Mouse (Mus musculus): ENCODE measurements around the gene Rad23a.

The Rad23a gene

GRCm38 (mm10) chr8:84832759-84833742 is 7.4 kb downstream of the Rad23a start:
- ChIA-PET POLR2A (interaction anchor here in 3 of 4 experiments (0.6 to 26.4 kb wide), 30 partner anchors 3 to 250 kb away, joined by 3 to 705 read pairs (median 3); partner anchors contain the start of genes Calr (in 3 of the 3), Rad23a (in 3 of the 3), Farsa (in 2 of the 3) and Nacc1 (in 2 of the 3)), CTCF (interaction anchor here in 2 of 4 experiments (0.6 to 1.5 kb wide), 4 partner anchors 9 to 146 kb away, joined by 3 to 5 read pairs (median 4); no protein-coding TSS in a partner anchor)

- POLR2A ChIA-PET, result interaction anchor here in 3 of 4 experiments (0.7 to 26.4 kb wide), 22 partner anchors 2 to 251 kb away, joined by 3 to 705 read pairs (median 4); partner anchors contain the start of genes Calr (in 3 of the 3), Rad23a (in 3 of the 3), Farsa (in 2 of the 3) and Syce2 (in 2 of the 3)
These were observed 8.3 kb downstream of the Rad23a start for GRCm38 (mm10) chr8:84832034-84832717.

GRCm38 (mm10) chr8:84831490-84831889 is 9.0 kb downstream of the Rad23a start, which contains the start of gene Gadd45gip1:
Gene Gadd45gip1 (plus strand): TSS chr8:84831522.
- ChIA-PET CTCF (interaction anchor here in 3 of 4 experiments (0.6 to 2.1 kb wide), 5 partner anchors 8 to 905 kb away, joined by 3 to 7 read pairs (median 3); no protein-coding TSS in a partner anchor), POLR2A (interaction anchor here in 3 of 4 experiments (1.0 to 26.4 kb wide), 11 partner anchors 10 to 172 kb away, joined by 3 to 705 read pairs (median 3); partner anchors contain the start of genes Calr (in 3 of the 3), Farsa (in 2 of the 3), Syce2 (in 2 of the 3) and Rad23a (in 1 of the 3))

More at GRCm38 (mm10) chr8:84832034-84832717, 8.3 kb downstream of the Rad23a start:
- CTCF ChIA-PET, result interaction anchor here in 2 of 4 experiments (0.8 to 1.5 kb wide), 3 partner anchors 8 to 16 kb away, joined by 3 to 4 read pairs (median 3); no protein-coding TSS in a partner anchor

- CTCF ChIA-PET, result interaction anchor here (0.6 to 6.5 kb wide), 8 partner anchors 11 to 118 kb away, joined by 3 to 78 read pairs (median 6); no protein-coding TSS in a partner anchor
- POLR2A ChIA-PET, result interaction anchor here in 3 of 4 experiments (0.6 to 26.4 kb wide), 22 partner anchors 11 to 175 kb away, joined by 3 to 705 read pairs (median 5); partner anchors contain the start of genes Calr (in 3 of the 3), Rad23a (in 3 of the 3), Dnase2a (in 1 of the 3) and Farsa (in 1 of the 3)
These were observed 13.9 kb downstream of the Rad23a start for GRCm38 (mm10) chr8:84826518-84826917.

GRCm38 (mm10) chr8:84825636-84826035 is 14.8 kb downstream of the Rad23a start:
- POLR2A ChIA-PET, result interaction anchor here (0.5 to 26.4 kb wide), 35 partner anchors 10 to 886 kb away, joined by 3 to 705 read pairs (median 4); partner anchors contain the start of genes Calr (in 3 of the 4), Rad23a (in 2 of the 4), Dnase2a (in 1 of the 4) and Farsa (in 1 of the 4)

GRCm38 (mm10) chr8:84823653-84824052 is 16.8 kb downstream of the Rad23a start:
- CTCF ChIA-PET, result interaction anchor here (0.5 to 6.5 kb wide), 61 partner anchors 8 to 310 kb away, joined by 3 to 78 read pairs (median 4); partner anchors contain the start of genes Gcdh (in 1 of the 4), Ier2 (in 1 of the 4), Nacc1 (in 1 of the 4) and Rad23a (in 1 of the 4)

More at GRCm38 (mm10) chr8:84825636-84826035, 14.8 kb downstream of the Rad23a start:
- CTCF ChIA-PET, result interaction anchor here (0.6 to 6.5 kb wide), 17 partner anchors 10 to 815 kb away, joined by 3 to 78 read pairs (median 4); partner anchors contain the start of gene Farsa (in 1 of the 4)

GRCm38 (mm10) chr8:84822723-84823122 is 17.7 kb downstream of the Rad23a start, which contains the start of gene Dand5:
Gene Dand5 (minus strand): TSS chr8:84822823.
- ChIA-PET CTCF (interaction anchor here (0.7 to 6.5 kb wide), 21 partner anchors 9 to 257 kb away, joined by 3 to 78 read pairs (median 5); partner anchors contain the start of gene Rad23a (in 1 of the 4)), POLR2A (interaction anchor here in 3 of 4 experiments (0.9 to 19.4 kb wide), 18 partner anchors 10 to 160 kb away, joined by 3 to 359 read pairs (median 4); partner anchors contain the start of genes Calr (in 2 of the 3), Farsa (in 1 of the 3), Ier2 (in 1 of the 3) and Nacc1 (in 1 of the 3))

More at GRCm38 (mm10) chr8:84823653-84824052, 16.8 kb downstream of the Rad23a start:
- POLR2A ChIA-PET, result interaction anchor here in 3 of 4 experiments (0.5 to 19.4 kb wide), 32 partner anchors 8 to 924 kb away, joined by 3 to 359 read pairs (median 4); partner anchors contain the start of genes Calr (in 3 of the 3), Rad23a (in 2 of the 3), Adgrl1 (in 1 of the 3) and Farsa (in 1 of the 3)

- CTCF ChIA-PET, result interaction anchor here (0.5 to 8.6 kb wide), 165 partner anchors 8 to 777 kb away, joined by 3 to 259 read pairs (median 4); partner anchors contain the start of genes Nacc1 (in 4 of the 4), Calr (in 2 of the 4), G430095P16Rik (in 2 of the 4) and Lyl1 (in 2 of the 4)
- POLR2A ChIA-PET, result interaction anchor here (0.6 to 4.5 kb wide), 68 partner anchors 8 to 1151 kb away, joined by 3 to 36 read pairs (median 4); partner anchors contain the start of genes Calr (in 3 of the 4), Lyl1 (in 2 of the 4), Rad23a (in 2 of the 4) and Trmt1 (in 2 of the 4)
These were observed 24.3 kb downstream of the Rad23a start for GRCm38 (mm10) chr8:84816117-84816516.

- CTCF ChIA-PET, result interaction anchor here (0.5 to 8.6 kb wide), 170 partner anchors 8 to 776 kb away, joined by 3 to 259 read pairs (median 4); partner anchors contain the start of genes Nacc1 (in 4 of the 4), Calr (in 2 of the 4), G430095P16Rik (in 2 of the 4) and Lyl1 (in 2 of the 4)
- POLR2A ChIA-PET, result interaction anchor here (0.6 to 4.5 kb wide), 79 partner anchors 8 to 255 kb away, joined by 3 to 36 read pairs (median 4); partner anchors contain the start of genes Calr (in 3 of the 4), Lyl1 (in 2 of the 4), Rad23a (in 2 of the 4) and Trmt1 (in 2 of the 4)
These were observed 24.9 kb downstream of the Rad23a start for GRCm38 (mm10) chr8:84815547-84815946.

GRCm38 (mm10) chr8:84814555-84815441 is 25.7 kb downstream of the Rad23a start:
- ChIA-PET CTCF (interaction anchor here (0.5 to 8.6 kb wide), 118 partner anchors 8 to 776 kb away, joined by 3 to 259 read pairs (median 5); partner anchors contain the start of genes Nacc1 (in 3 of the 4), G430095P16Rik (in 2 of the 4), Calr (in 1 of the 4) and Dand5 (in 1 of the 4)), POLR2A (interaction anchor here (0.6 to 4.5 kb wide), 68 partner anchors 9 to 256 kb away, joined by 3 to 36 read pairs (median 4); partner anchors contain the start of genes Calr (in 2 of the 4), Rad23a (in 2 of the 4), Trmt1 (in 2 of the 4) and Farsa (in 1 of the 4))

GRCm38 (mm10) chr8:84814240-84814554 is 26.3 kb downstream of the Rad23a start:
- POLR2A ChIA-PET, result interaction anchor here in 2 of 4 experiments (1.1 to 4.5 kb wide), 16 partner anchors 9 to 159 kb away, joined by 3 to 36 read pairs (median 11); partner anchors contain the start of genes Calr (in 2 of the 2), Rad23a (in 1 of the 2) and Trmt1 (in 1 of the 2)
- CTCF ChIA-PET, result interaction anchor here (0.5 to 8.6 kb wide), 40 partner anchors 9 to 247 kb away, joined by 3 to 259 read pairs (median 7); partner anchors contain the start of genes Calr (in 1 of the 4), Dand5 (in 1 of the 4), G430095P16Rik (in 1 of the 4) and Lyl1 (in 1 of the 4)

- POLR2A ChIA-PET, result interaction anchor here in 3 of 4 experiments (0.5 to 4.5 kb wide), 22 partner anchors 10 to 166 kb away, joined by 3 to 36 read pairs (median 4); partner anchors contain the start of genes Calr (in 1 of the 3), Gcdh (in 1 of the 3), Nacc1 (in 1 of the 3) and Rad23a (in 1 of the 3)
- CTCF ChIA-PET, result interaction anchor here (0.6 to 8.6 kb wide), 62 partner anchors 9 to 451 kb away, joined by 3 to 259 read pairs (median 5); partner anchors contain the start of genes Dand5 (in 2 of the 4), Lyl1 (in 2 of the 4), Nacc1 (in 1 of the 4) and Syce2 (in 1 of the 4)
These were observed 26.6 kb downstream of the Rad23a start for GRCm38 (mm10) chr8:84813830-84814229.

- ChIA-PET CTCF (interaction anchor here (0.5 to 8.6 kb wide), 75 partner anchors 8 to 787 kb away, joined by 3 to 259 read pairs (median 4); partner anchors contain the start of genes Dand5 (in 2 of the 4), Lyl1 (in 2 of the 4), Trmt1 (in 2 of the 4) and G430095P16Rik (in 1 of the 4)), POLR2A (interaction anchor here in 3 of 4 experiments (0.5 to 4.5 kb wide), 18 partner anchors 21 to 774 kb away, joined by 3 to 36 read pairs (median 4); partner anchors contain the start of genes Gcdh (in 1 of the 3), Nacc1 (in 1 of the 3) and Syce2 (in 1 of the 3))
These were observed 27.4 kb downstream of the Rad23a start for GRCm38 (mm10) chr8:84813059-84813458.

GRCm38 (mm10) chr8:84811303-84811702 is 29.2 kb downstream of the Rad23a start:
- POLR2A ChIA-PET, result interaction anchor here (0.6 to 1.6 kb wide), 9 partner anchors 10 to 151 kb away, joined by 3 to 8 read pairs (median 4); partner anchors contain the start of gene Calr (in 1 of the 4)
- CTCF ChIA-PET, result interaction anchor here (0.6 to 8.6 kb wide), 25 partner anchors 12 to 217 kb away, joined by 3 to 259 read pairs (median 3); partner anchors contain the start of genes G430095P16Rik (in 1 of the 4) and Lyl1 (in 1 of the 4)

All from embryonic stem cell, embryonic (primary cell).